8 mouse cellular contexts compared by ENCODE assay signal in genomic region chr17:20944226-20944625, GRCm38 (mm10). TPM values are rescaled to one million over a fixed set of nuclear protein-coding genes. Genes with fewer than 3 reads are reported as not detected.
A peak's percentile ranks its signal among the peaks of the same experiment; 100 is the strongest.
DNase-seq lines count a peak whose midpoint lies in the region; ATAC-seq and TF ChIP-seq lines count a peak whose summit lies in the region.

No protein-coding gene starts in this region.

- H3K4me3 ChIP-seq in layer of hippocampus, adult 2 months, result peak overlapping the region; percentile 66
- peak overlapping the region; percentile 76 for H3K4me3 ChIP-seq in neural tube, embryonic 14.5 days (ENCODE audit: low read depth, low read length)

- no peaks in the 10 kb centered on the region for H3K36me3 ChIP-seq in neural tube, embryonic 14.5 days (ENCODE audit: control insufficient read depth, insufficient read depth, low read length)

- H3K9me3 ChIP-seq in neural tube, embryonic 14.5 days (ENCODE audit: control insufficient read depth, low read length), result no peaks in the 10 kb centered on the region

- no peaks in the 10 kb centered on the region for H3K27me3 ChIP-seq in neural tube, embryonic 14.5 days (ENCODE audit: control insufficient read depth, insufficient read depth, low read length)

- H3K4me1 ChIP-seq in neural tube, embryonic 14.5 days (ENCODE audit: control insufficient read depth, insufficient read depth, low read length), result peaks cover 23% of the 10 kb centered on the region

- H3K4me2 ChIP-seq in neural tube, embryonic 14.5 days (ENCODE audit: low read depth, low read length), result peak overlapping the region; percentile 60

- H3K27ac ChIP-seq in layer of hippocampus, adult 2 months, result peak overlapping the region; percentile 98
- peak overlapping the region; percentile 99 for H3K27ac ChIP-seq in neural tube, embryonic 14.5 days (ENCODE audit: low read depth, low read length)

- H3K9ac ChIP-seq in neural tube, embryonic 14.5 days (replicated peaks; ENCODE audit: low read depth, low read length), result peak overlapping the region; percentile 64

- WGBS in neural tube, embryonic 14.5 days, result 40% methylated on average over 3 of the region's 3 CpGs

- DNase-seq in layer of hippocampus, adult 2 months (ENCODE audit: low spot score in 2 of 2), result no peak
- DNase-seq in layer of hippocampus, adult 11-12 months (ENCODE audit: low spot score), result no peak
- DNase-seq in c-Kit-negative CD71-positive TER-119-positive erythroid progenitor cells, embryonic 14.5 days (ENCODE audit: low read depth, low spot score), result peak; percentile 8
- DNase-seq in induced T-regulatory cell, adult 2 months (ENCODE audit: low read depth), result peak; percentile 70
- DNase-seq in adrenal gland, postnatal 25 days, result no peak
- no peak for DNase-seq in B cell, adult 2 months
- no peak for DNase-seq in spleen, adult 12 weeks (ENCODE audit: low spot score)

- TF ChIP-seq CTCF in layer of hippocampus, adult 2 months (conservative IDR thresholded peaks at IDR 0.05), result no peak

- ATAC-seq in neural tube, embryonic 14.5 days (ENCODE audit: low read depth), result 0 out of 2 replicates have a peak, but pooled peaks have one; percentile 0

RNA-seq across cellular contexts. Expression of gene Ppp2r1a, which starts 0.9 kb away (rescaled TPM):
- 100 to 1,000 TPM; 562 to 601 TPM for total RNA-seq in layer of hippocampus, adult 2 months (2021)
- polyA plus RNA-seq in neural tube, embryonic 14.5 days (2014; fragmentation: Nextera tagmentation; extraction: Ambion mirVana), result 808 and 850 TPM in 2 replicates
- 331 and 379 TPM in 2 replicates for total RNA-seq in adrenal gland, postnatal 25 days (2021)

RNA-seq across cellular contexts. Expression of gene Vmn1r232, which starts 24.7 kb away (rescaled TPM):
- total RNA-seq in layer of hippocampus, adult 2 months (2021), result not detected
- not detected in 2 replicates for polyA plus RNA-seq in neural tube, embryonic 14.5 days (2014; fragmentation: Nextera tagmentation; extraction: Ambion mirVana)
- total RNA-seq in adrenal gland, postnatal 25 days (2021), result not detected in 2 replicates

RNA-seq across cellular contexts. Expression of gene Vmn1r231, which starts 39.3 kb away (rescaled TPM):
- not detected for total RNA-seq in layer of hippocampus, adult 2 months (2021)
- not detected in 2 replicates for polyA plus RNA-seq in neural tube, embryonic 14.5 days (2014; fragmentation: Nextera tagmentation; extraction: Ambion mirVana)
- total RNA-seq in adrenal gland, postnatal 25 days (2021), result not detected in 2 replicates

RNA-seq across cellular contexts. Expression of gene Vmn1r233, which starts 52.0 kb away (rescaled TPM):
- total RNA-seq in layer of hippocampus, adult 2 months (2021), result not detected
- not detected in 2 replicates for polyA plus RNA-seq in neural tube, embryonic 14.5 days (2014; fragmentation: Nextera tagmentation; extraction: Ambion mirVana)
- not detected in 2 replicates for total RNA-seq in adrenal gland, postnatal 25 days (2021)

Comparison
In these comparisons a context has a peak if more than half of its experiments do, and no peak if none do; other contexts are left out.
1. DNase-seq: peak in c-Kit-negative CD71-positive TER-119-positive erythroid progenitor cells, embryonic 14.5 days (single experiment) and induced T-regulatory cell, adult 2 months (single experiment); none in layer of hippocampus, adult 2 months (0 of 2), layer of hippocampus, adult 11-12 months (single experiment), adrenal gland, postnatal 25 days (single experiment), B cell, adult 2 months (0 of 2) and spleen, adult 12 weeks (single experiment).